Mouse (Mus musculus) embryonic facial prominence, embryonic 11.5 days (tissue): ENCODE data around the gene Creb3l1. TPM values are rescaled to one million over a fixed set of nuclear protein-coding genes. Genes with fewer than 3 reads are reported as not detected.

ENCODE experiments used
- ATAC-seq: fragments of 200-750 bp; cut with Nextera tagmentation; replicated peaks from 2 replicates; pipeline ENCODE4 v1.8.0; 2017; ENCODE audit warnings: low read depth; ENCODE audit not compliant: insufficient number of reproducible peaks, low FRiP score, low TSS enrichment
- DNase-seq: peaks from one replicate; pipeline ENCODE4 v3.0.0-alpha.2; 2015; ENCODE audit warnings: low spot score
- H3K27ac ChIP-seq: fragments of 300-500 bp; sonication (generic); replicated peaks from 2 replicates; pipeline ENCODE4 v1.5.1; 2014; ENCODE audit warnings: mild to moderate bottlenecking, low read depth, low read length, control low read depth
- H3K27me3 ChIP-seq: fragments of 300-500 bp; sonication (generic); 2 replicates; pipeline ENCODE4 v1.6.1; 2014; ENCODE audit warnings: mild to moderate bottlenecking, low read length, moderate library complexity, mixed read lengths; ENCODE audit not compliant: control insufficient read depth, insufficient read depth
- H3K36me3 ChIP-seq: fragments of 300-500 bp; sonication (generic); replicated peaks from 2 replicates; pipeline ENCODE4 v1.6.1; 2014; ENCODE audit warnings: low read depth, mild to moderate bottlenecking, low read length, moderate library complexity, mixed read lengths; ENCODE audit not compliant: control insufficient read depth, insufficient read depth
- H3K4me1 ChIP-seq: fragments of 300-500 bp; sonication (generic); 2 replicates; pipeline ENCODE4 v1.6.1; 2014; ENCODE audit warnings: low read length, mixed read lengths; ENCODE audit not compliant: control insufficient read depth, insufficient read depth
- H3K4me2 ChIP-seq: fragments of 300-500 bp; sonication (generic); 2 replicates; pipeline ENCODE4 v1.6.1; 2014; ENCODE audit warnings: low read depth, mild to moderate bottlenecking, control low read depth, low read length, moderate library complexity
- H3K4me3 ChIP-seq: fragments of 300-500 bp; sonication (generic); 2 replicates; pipeline ENCODE4 v1.5.1; 2014; ENCODE audit warnings: low read depth, low read length, control low read depth
- H3K9ac ChIP-seq: fragments of 300-500 bp; sonication (generic); replicated peaks from 2 replicates; pipeline ENCODE4 v1.6.1; 2014; ENCODE audit warnings: mild to moderate bottlenecking, control low read depth, low read length
- H3K9me3 ChIP-seq: fragments of 300-500 bp; sonication (generic); replicated peaks from 2 replicates; pipeline ENCODE4 v1.6.1; 2016; ENCODE audit warnings: mild to moderate bottlenecking, low read length, inconsistent platforms, mixed read lengths; ENCODE audit not compliant: control insufficient read depth
- WGBS: fragments of 180-500 bp; shearing (Covaris S2); extraction: QIAGEN DNeasy Blood & Tissue Kit; methylation state at CpG from one replicate; pipeline ENCODE4 v1.1.7; 2014; 5-methylcytosine and 5-hydroxymethylcytosine counted together
- polyA plus RNA-seq: library from polyadenylated mRNA; unstranded; fragments of >200 nt; fragmentation: Nextera tagmentation; extraction: Ambion mirVana; gene quantifications from 2 replicates; pipeline ENCODE4 v1.2.1, GENCODE M21; 2014

Creb3l1 gene
- polyA plus RNA-seq, 1 experiment from 2014 or later, result 1.5 TPM

DNA sequence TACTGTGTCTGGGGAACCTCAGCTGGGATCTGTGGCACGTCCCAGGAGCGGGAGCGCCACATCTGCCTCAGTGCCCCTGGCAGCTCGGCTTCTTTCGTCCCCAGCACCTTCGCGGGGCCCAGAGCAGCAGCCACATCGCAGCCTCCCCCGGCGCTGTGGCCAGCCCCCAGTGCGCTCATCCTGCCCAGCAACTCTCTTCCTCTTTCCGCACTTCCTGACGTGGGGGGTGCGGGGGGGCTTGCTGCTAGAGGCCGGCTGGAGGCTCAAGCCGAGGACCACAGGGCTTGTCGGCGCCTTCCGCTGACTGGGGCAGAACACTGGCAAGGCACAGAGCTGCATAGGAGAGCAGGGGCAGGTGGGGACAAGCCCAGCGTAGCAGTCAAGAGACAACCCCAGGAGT lies 58.9 kb downstream of the Creb3l1 start:
- H3K9ac ChIP-seq, result peak overlapping the region; percentile 43
- no peaks in the 10 kb centered on the region for H3K9me3 ChIP-seq
- ATAC-seq (no peak), DNase-seq (no peak)
- H3K4me2 ChIP-seq, result peak overlapping the region; percentile 29
- peaks cover 7% of the 10 kb centered on the region for H3K4me1 ChIP-seq
- peak overlapping the region; percentile 31; the same call in 1 of the 2 replicates for H3K27ac ChIP-seq
- 12% methylated on average over 20 of the region's 20 CpGs for WGBS
- peak overlapping the region; percentile 15; the same call in 1 of the 2 replicates for H3K4me3 ChIP-seq
- no peaks in the 10 kb centered on the region for H3K36me3 ChIP-seq
- no peaks in the 10 kb centered on the region for H3K27me3 ChIP-seq

DNA sequence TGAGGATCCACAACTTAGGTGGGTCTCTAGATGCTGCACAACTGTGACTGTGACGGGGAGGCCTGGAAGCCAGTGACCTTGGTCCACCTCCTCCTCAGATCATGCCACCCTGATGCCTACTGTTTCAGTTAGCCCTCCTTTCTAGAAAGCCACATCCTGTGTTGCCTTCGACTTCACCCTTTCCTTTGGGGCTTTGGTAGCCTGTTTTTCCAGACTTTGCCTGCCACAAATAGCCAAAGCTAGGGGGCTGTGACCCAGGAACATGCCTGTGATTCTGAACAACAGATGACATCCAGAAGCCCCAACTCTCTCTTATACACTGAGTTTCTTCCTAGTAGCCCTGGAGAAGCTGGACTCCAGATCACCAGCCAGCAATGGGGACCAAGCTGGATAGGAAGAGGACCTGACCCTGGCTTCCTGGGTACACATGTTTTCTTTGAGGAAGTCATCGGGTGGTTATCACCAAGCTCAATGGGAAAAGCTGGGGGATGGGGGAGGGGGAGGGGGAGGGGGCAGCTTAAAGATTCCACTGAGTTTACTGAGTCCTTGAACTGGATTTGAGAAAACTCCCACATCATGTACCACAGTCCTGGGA lies 59.6 kb downstream of the Creb3l1 start:
- no peak overlapping the region for H3K27ac ChIP-seq

DNA sequence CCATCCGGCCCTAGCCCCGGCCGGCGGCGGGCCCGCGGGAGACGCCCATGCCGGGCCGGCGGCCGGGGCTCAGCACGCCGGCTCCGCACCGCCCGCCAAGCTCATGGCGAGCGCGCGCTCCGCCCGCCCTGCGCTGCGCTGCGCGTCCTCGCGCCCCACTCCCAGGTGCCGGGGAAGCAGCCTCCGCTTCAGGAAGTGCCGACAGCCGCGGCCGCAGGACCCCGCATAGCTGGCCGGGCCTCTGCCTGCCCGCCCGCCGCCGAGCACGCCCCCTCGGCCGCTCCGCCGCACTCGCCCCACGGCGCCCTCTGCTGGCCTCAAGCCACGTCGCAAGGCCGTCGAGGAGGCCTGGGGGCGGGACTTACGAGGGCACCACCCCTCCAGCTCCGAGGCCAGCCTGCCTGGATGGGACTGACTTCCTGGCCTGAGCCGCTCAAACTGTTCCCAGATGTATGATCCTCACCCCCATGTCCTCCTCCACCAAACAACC lies 60.8 kb downstream of the Creb3l1 start:
- Histone ChIP-seq H3K9ac (peak overlapping the region; percentile 84), H3K36me3 (no peaks in the 10 kb centered on the region), H3K4me1 (peaks cover 7% of the 10 kb centered on the region), H3K27ac (peak overlapping the region; percentile 76), H3K4me2 (peak overlapping the region; percentile 89), H3K27me3 (no peaks in the 10 kb centered on the region), H3K9me3 (no peaks in the 10 kb centered on the region), H3K4me3 (peak overlapping the region; percentile 90)
- ATAC-seq (peak; percentile 91), DNase-seq (peak; percentile 92)
- WGBS, result under 1% methylated on average over 53 of the region's 57 CpGs

More for the DNA sequence above, 59.6 kb downstream of the Creb3l1 start:
- no peak for ATAC-seq
- no peak overlapping the region for H3K4me2 ChIP-seq
- DNase-seq, result no peak
- peaks cover 7% of the 10 kb centered on the region for H3K4me1 ChIP-seq
- no peak overlapping the region for H3K9ac ChIP-seq
- no peak overlapping the region for H3K4me3 ChIP-seq
- H3K36me3 ChIP-seq, result no peaks in the 10 kb centered on the region
- 72% methylated on average over 3 of the region's 3 CpGs for WGBS
- no peaks in the 10 kb centered on the region for H3K27me3 ChIP-seq
- H3K9me3 ChIP-seq, result no peaks in the 10 kb centered on the region

DNA sequence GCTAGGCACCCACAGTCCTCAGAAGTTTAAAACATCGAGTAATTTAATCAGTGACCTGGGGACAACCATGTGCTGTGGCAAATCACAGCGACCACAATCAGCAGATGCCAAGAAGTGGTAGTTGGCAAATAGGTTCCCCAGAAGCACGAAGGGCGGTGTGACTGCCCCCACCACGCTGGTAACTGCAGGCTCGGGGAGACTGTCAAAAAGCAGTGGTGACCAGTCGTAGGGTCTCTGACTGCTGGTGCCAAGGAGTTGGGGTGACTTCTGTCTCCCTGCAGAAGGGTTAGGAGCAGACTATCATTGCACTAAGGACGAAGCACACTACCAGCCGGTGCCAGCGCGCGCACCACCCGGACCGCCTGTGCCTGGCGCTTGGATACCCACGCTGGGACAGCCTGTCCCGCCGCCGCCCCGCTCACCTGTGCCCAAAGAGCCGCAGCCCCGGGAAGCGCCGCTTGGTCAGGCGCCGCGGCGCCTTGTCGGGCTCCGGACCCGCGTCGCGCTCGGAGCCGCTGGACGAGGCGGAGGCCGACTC lies 61.4 kb downstream of the Creb3l1 start:
- under 1% methylated on average over 28 of the region's 39 CpGs for WGBS
- peak overlapping the region; percentile 89 for H3K4me2 ChIP-seq
- peak overlapping the region; percentile 84 for H3K9ac ChIP-seq
- no peak for DNase-seq
- H3K27ac ChIP-seq, result peak overlapping the region; percentile 76
- no peaks in the 10 kb centered on the region for H3K36me3 ChIP-seq
- ATAC-seq, result peak; percentile 53
- H3K27me3 ChIP-seq, result no peaks in the 10 kb centered on the region
- peaks cover 7% of the 10 kb centered on the region for H3K4me1 ChIP-seq
- H3K9me3 ChIP-seq, result no peaks in the 10 kb centered on the region
- H3K4me3 ChIP-seq, result peak overlapping the region; percentile 90

DNA sequence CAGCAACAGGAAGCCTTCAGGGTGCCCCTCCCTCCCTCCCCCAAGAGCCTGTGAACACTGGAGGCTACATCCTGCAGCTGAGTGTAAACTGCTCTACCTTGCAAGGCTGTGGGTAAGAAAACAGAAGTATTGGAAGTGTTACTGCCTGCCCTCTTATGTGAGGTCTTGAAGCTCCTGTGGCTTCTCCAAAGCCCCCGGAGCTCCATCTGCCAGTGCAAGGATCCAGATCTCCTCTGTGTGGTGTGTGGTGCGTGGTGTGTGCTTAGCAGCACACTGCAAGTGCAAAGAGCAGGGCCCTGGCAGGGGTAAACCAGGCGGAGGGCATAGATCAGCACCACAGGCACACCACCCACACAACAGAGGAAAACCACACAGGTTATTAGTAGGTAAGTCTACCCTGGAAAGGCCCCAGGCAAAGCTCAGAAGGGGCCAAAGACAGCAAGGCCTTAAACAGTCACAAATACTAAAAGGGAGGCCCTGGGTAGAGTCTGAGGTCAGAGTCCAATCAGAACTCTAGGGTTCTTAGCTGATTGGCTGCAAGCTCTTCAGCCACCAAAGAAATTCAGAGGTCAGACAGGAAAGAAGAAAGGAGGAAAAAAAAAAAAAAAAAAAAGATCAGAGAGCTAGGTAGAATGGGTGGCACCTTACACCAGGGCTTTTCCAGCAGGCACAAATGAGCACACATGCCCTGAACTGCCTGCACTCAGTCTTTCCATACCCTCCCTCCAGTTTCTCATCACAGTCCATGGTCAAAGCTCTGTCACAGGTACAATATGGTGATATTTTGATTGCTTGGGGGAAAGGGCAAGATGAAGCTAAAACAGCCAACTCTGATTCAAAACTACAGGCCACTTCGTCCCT lies 62.2 kb downstream of the Creb3l1 start:
- no peaks in the 10 kb centered on the region for H3K9me3 ChIP-seq
- H3K4me2 ChIP-seq, result peak overlapping the region; percentile 89
- H3K27me3 ChIP-seq, result no peaks in the 10 kb centered on the region
- H3K36me3 ChIP-seq, result no peaks in the 10 kb centered on the region
- no peak overlapping the region for H3K27ac ChIP-seq
- DNase-seq (no peak), ATAC-seq (no peak)
- 61% methylated on average over 4 of the region's 4 CpGs for WGBS
- peak overlapping the region; percentile 84 for H3K9ac ChIP-seq
- H3K4me1 ChIP-seq, result peaks cover 7% of the 10 kb centered on the region
- H3K4me3 ChIP-seq, result peak overlapping the region; percentile 90

DNA sequence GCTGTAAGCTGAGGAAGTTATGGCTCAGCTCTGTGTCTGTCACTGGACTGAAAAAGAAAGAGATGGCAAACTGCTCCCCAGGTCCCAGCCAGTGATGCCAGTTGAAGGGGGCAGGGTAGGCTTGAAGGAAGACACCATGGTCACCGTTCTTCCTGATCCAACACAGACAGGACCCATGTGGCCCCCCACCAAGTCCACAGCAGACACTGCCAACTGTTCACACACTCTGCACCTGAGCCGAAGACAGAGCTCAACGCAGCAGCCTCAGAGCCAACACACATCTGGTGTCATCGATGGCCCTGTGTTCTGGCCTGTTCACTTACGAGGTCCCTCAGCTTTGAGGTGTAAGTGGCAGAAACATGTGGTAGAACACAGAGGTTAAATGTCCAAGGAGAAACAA lies 63.8 kb downstream of the Creb3l1 start:
- WGBS, result 94% methylated on average over 5 of the region's 5 CpGs
- no peak for ATAC-seq
- H3K4me3 ChIP-seq, result no peak overlapping the region
- no peak overlapping the region for H3K9ac ChIP-seq
- H3K27ac ChIP-seq, result no peak overlapping the region
- no peaks in the 10 kb centered on the region for H3K27me3 ChIP-seq
- H3K4me2 ChIP-seq, result no peak overlapping the region
- DNase-seq, result no peak
- no peaks in the 10 kb centered on the region for H3K36me3 ChIP-seq
- H3K4me1 ChIP-seq, result peaks cover 6% of the 10 kb centered on the region
- no peaks in the 10 kb centered on the region for H3K9me3 ChIP-seq

DNA sequence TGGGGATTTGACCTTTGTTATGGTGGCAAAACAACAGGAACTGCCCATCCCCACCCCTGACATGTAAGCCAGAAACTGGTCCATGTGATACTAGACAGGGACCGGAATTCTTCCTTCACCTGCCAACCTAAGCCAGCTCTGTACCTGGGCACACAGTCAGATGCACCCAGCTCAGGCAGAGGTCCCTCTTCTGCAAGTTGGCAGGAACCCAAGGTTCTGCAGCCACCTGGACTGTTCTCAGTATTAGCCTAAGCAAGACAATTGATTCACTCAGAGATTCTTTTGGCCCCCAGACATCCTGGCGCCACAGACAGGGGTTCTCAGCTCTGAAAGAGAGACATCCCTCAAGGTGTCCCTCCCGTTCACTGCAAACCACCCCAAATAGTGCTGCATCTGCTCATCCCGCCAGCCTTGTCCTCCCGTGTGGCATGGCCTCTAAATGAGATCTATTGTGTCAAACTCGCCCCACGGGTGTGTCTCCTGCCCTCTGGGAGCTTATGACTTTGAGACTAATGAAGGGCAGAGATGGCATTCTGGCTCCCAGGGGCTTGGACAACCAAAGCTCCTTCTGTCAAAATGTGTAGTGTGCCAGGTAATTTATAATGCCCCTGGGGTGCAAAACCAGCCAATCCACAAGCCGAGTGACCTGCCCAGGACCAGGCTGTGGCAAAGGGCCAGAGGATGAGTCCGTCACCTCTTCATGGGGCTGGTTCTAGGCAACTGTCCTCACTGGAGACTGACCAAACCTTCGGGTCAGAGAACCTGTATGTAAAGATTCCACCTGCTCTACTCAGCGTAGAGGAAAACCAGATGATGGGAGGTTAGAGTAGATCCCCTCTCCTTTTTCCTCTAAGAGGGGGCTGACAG lies 64.5 kb downstream of the Creb3l1 start:
- no peak overlapping the region for H3K27ac ChIP-seq
- no peak overlapping the region for H3K4me2 ChIP-seq
- ATAC-seq (no peak), DNase-seq (no peak)
- peaks cover 4% of the 10 kb centered on the region for H3K4me1 ChIP-seq
- no peaks in the 10 kb centered on the region for H3K9me3 ChIP-seq
- no peak overlapping the region for H3K9ac ChIP-seq
- WGBS, result 77% methylated on average over 11 of the region's 11 CpGs
- no peak overlapping the region for H3K4me3 ChIP-seq
- no peaks in the 10 kb centered on the region for H3K27me3 ChIP-seq
- H3K36me3 ChIP-seq, result no peaks in the 10 kb centered on the region
